Mouse (Mus musculus): ENCODE data around the gene Cage1. TPM values are rescaled to one million over a fixed set of nuclear protein-coding genes. Genes with fewer than 3 reads are reported as not detected.

Gene Cage1
- polyA plus RNA-seq, 1 experiment from 2014 or later, result 0.96 TPM

DNA sequence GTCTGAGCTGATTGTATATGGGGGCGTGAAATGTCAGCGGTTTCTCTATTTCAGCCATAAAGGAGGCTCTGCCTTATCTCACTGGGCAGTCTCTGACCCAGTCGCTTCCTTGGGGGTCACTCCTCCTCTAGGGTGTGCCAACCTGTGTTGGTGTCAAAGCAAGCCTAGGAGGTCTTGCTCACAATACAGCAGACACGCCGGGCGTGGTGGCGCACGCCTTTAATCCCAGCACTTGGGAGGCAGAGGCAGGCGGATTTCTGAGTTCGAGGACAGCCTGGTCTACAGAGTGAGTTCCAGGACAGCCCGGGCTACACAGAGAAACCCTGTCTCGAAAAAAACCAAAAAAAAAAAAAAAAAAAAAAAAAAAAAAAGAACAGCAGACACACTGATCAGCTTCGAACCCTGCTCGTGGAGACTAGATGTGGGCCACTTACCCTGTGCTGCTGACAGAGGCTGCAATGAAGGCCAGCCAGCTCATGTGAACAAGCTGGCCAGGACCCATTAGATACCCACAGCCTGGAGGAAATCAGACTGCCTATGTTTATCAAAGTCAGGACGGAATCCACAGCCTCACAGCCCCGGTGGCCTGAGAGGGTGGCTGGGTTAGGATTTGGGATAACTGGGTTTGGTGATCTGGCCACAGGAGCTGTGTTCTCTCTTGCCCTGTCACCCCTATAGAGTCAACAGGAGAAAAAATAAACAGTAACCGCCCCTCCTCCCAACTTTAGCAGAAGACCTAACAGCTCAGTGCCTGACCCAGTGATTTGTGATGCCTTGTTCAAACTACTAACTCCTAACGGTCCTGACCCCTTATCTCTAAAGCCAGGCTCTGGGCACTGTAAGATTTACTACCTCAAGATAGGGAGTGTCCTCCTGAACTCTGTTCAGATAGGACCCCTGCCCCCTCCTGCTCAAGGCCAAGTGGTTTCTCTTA lies 36.8 kb upstream of the Cage1 start:
- DNase-seq (ENCODE audit: low spot score) (no peak), ATAC-seq (ENCODE audit: insufficient number of reproducible peaks, low FRiP score, low TSS enrichment, low read depth) (no peak)
- Histone ChIP-seq H3K4me1 (ENCODE audit: control insufficient read depth, insufficient read depth, low read length) (no peaks in the 10 kb centered on the region), H3K4me3 (ENCODE audit: low read depth, low read length) (no peak overlapping the region), H3K27me3 (ENCODE audit: control insufficient read depth, insufficient read depth, low read length) (no peaks in the 10 kb centered on the region), H3K9me3 (ENCODE audit: control insufficient read depth, low read length) (no peaks in the 10 kb centered on the region), H3K27ac (replicated peaks; ENCODE audit: low read depth, low read length) (no peak overlapping the region), H3K36me3 (ENCODE audit: control insufficient read depth, insufficient read depth, low read length) (no peaks in the 10 kb centered on the region), H3K4me2 (ENCODE audit: low read depth, severe bottlenecking) (no peak overlapping the region), H3K9ac (ENCODE audit: low read length) (no peak overlapping the region)
- WGBS, result 68% methylated on average over 18 of the region's 18 CpGs

DNA sequence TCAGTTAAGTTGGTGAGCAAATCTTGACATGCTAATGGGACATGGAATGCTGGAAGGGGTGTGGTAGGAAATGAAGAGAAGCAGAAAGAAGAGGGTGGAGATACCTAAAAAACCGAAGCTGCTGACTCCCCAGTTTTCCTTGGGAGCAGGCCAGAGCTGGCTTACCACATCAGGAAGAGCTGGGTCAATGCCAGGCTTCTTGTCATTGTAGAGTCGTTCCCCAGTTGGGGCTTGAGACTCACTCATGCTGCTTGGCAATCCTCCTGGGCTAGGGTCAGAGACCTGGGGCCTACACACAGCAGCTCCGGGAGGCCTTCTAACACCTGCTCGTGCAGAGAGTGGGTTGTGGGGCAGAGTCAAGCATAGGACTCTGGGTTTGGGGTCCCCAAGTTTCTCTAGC lies 34.1 kb upstream of the Cage1 start:
- no peak overlapping the region for H3K27ac ChIP-seq (replicated peaks; ENCODE audit: low read depth, low read length)
- ATAC-seq (ENCODE audit: insufficient number of reproducible peaks, low FRiP score, low TSS enrichment, low read depth) (no peak), DNase-seq (ENCODE audit: low spot score) (no peak)
- H3K4me2 ChIP-seq (ENCODE audit: low read depth, severe bottlenecking), result no peak overlapping the region
- H3K4me3 ChIP-seq (ENCODE audit: low read depth, low read length), result no peak overlapping the region
- 88% methylated on average over 4 of the region's 4 CpGs for WGBS
- H3K4me1 ChIP-seq (ENCODE audit: control insufficient read depth, insufficient read depth, low read length), result no peaks in the 10 kb centered on the region
- H3K27me3 ChIP-seq (ENCODE audit: control insufficient read depth, insufficient read depth, low read length), result no peaks in the 10 kb centered on the region
- H3K36me3 ChIP-seq (ENCODE audit: control insufficient read depth, insufficient read depth, low read length), result no peaks in the 10 kb centered on the region
- no peak overlapping the region for H3K9ac ChIP-seq (ENCODE audit: low read length)
- no peaks in the 10 kb centered on the region for H3K9me3 ChIP-seq (ENCODE audit: control insufficient read depth, low read length)

DNA sequence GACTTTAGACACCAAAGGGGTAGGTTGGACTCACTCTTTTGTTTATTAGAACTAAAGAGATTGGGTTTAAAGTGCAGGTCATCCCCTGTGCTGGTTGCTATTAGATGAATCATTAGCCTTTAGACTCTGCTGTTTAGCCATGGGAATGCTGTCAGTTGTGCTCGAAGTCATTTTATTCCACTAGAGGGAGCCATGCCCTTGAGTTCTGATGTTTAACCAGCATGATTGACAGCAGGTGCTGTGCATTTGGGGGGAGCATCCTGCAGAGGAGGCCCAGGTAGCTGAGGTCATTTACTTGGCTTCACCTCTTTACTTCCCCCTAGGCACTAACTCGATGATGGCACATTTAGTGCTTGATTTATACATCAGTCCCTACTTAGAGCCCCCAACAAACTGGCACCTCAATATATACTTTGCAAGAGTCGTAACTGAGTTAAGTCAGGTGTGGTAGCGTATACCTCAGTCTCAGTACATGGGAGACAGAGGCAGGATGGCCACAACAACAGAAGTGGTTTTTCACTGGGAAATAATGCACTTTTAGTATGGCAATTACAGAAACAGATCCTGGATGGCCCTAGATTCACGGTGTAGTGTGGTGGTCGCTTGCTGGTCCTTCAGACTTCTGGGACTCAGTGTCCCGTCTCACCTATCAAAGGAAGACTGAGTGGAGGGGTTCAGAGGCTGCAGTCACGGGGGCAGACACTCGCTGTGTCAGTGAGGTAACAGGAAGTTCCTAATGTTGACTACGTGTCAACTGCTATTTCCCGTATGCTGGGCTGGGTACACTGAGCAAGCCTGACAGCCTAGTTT lies 28.2 kb upstream of the Cage1 start:
- Histone ChIP-seq H3K9me3 (ENCODE audit: control insufficient read depth, low read length) (no peaks in the 10 kb centered on the region), H3K9ac (ENCODE audit: low read length) (no peak overlapping the region), H3K4me2 (ENCODE audit: low read depth, severe bottlenecking) (no peak overlapping the region), H3K36me3 (ENCODE audit: control insufficient read depth, insufficient read depth, low read length) (0 out of 2 replicates have a peak, but pooled peaks cover 2% of the 10 kb centered on the region), H3K27ac (replicated peaks; ENCODE audit: low read depth, low read length) (no peak overlapping the region), H3K4me3 (ENCODE audit: low read depth, low read length) (no peak overlapping the region), H3K27me3 (ENCODE audit: control insufficient read depth, insufficient read depth, low read length) (no peaks in the 10 kb centered on the region), H3K4me1 (ENCODE audit: control insufficient read depth, insufficient read depth, low read length) (no peaks in the 10 kb centered on the region)
- ATAC-seq (ENCODE audit: insufficient number of reproducible peaks, low FRiP score, low TSS enrichment, low read depth) (no peak), DNase-seq (ENCODE audit: low spot score) (peak; percentile 61)
- 69% methylated on average over 11 of the region's 11 CpGs for WGBS

DNA sequence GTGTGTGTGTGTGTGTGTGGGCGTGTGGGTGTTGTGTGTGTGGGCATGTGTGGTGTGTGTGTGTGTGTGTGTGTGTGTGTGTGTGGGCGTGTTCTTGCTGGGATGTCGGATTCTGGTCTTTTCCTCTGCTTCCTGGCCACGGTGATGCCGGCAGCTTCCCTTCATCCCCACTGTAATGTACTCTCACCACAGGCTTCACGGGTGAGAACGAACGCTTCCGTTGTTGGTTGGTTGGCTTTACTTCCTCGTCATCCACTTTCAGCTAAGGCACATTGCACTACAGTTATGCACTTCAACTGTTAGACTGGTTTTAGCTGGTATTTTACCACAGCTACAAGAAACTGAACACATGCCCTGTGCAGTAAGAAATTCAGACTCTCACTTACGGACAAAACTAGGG lies 25.8 kb upstream of the Cage1 start:
- DNase-seq (ENCODE audit: low spot score), result no peak
- Histone ChIP-seq H3K4me1 (ENCODE audit: control insufficient read depth, insufficient read depth, low read length) (no peaks in the 10 kb centered on the region), H3K36me3 (ENCODE audit: control insufficient read depth, insufficient read depth, low read length) (0 out of 2 replicates have a peak, but pooled peaks cover 5% of the 10 kb centered on the region), H3K9ac (ENCODE audit: low read length) (no peak overlapping the region), H3K9me3 (ENCODE audit: control insufficient read depth, low read length) (no peaks in the 10 kb centered on the region), H3K27me3 (ENCODE audit: control insufficient read depth, insufficient read depth, low read length) (no peaks in the 10 kb centered on the region), H3K4me2 (ENCODE audit: low read depth, severe bottlenecking) (no peak overlapping the region), H3K4me3 (ENCODE audit: low read depth, low read length) (no peak overlapping the region), H3K27ac (replicated peaks; ENCODE audit: low read depth, low read length) (no peak overlapping the region)
- 95% methylated on average over 11 of the region's 11 CpGs for WGBS
- no peak for ATAC-seq (ENCODE audit: insufficient number of reproducible peaks, low FRiP score, low TSS enrichment, low read depth)

DNA sequence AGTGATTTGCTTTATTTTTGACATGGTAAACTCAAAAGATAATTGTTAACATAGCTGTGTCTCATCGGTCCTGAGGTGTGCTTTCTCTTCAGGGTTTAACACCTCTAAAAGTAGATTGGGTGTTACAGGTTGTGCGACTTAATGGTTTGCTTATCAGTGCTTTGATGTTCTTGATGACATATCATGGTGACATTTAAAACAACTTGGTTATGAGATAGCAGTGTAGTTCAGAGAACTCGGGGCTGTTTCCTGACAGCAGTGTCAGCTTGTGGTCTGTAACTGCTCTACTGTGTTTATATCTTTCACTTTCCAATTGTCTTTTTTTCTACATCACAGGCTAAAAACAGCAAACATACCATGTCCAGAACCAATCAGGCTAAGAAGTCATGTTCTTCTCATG lies 13.0 kb upstream of the Cage1 start:
- no peaks in the 10 kb centered on the region for H3K9me3 ChIP-seq (ENCODE audit: control insufficient read depth, low read length)
- H3K27me3 ChIP-seq (ENCODE audit: control insufficient read depth, insufficient read depth, low read length), result no peaks in the 10 kb centered on the region
- no peak overlapping the region for H3K9ac ChIP-seq (ENCODE audit: low read length)
- peaks cover 18% of the 10 kb centered on the region for H3K36me3 ChIP-seq (ENCODE audit: control insufficient read depth, insufficient read depth, low read length)
- no peak overlapping the region for H3K4me3 ChIP-seq (ENCODE audit: low read depth, low read length)
- ATAC-seq (ENCODE audit: insufficient number of reproducible peaks, low FRiP score, low TSS enrichment, low read depth), result no peak
- H3K4me1 ChIP-seq (ENCODE audit: control insufficient read depth, insufficient read depth, low read length), result no peaks in the 10 kb centered on the region
- H3K27ac ChIP-seq (replicated peaks; ENCODE audit: low read depth, low read length), result no peak overlapping the region
- WGBS, result 88% methylated on average over 3 of the region's 3 CpGs
- no peak for DNase-seq (ENCODE audit: low spot score)
- no peak overlapping the region for H3K4me2 ChIP-seq (ENCODE audit: low read depth, severe bottlenecking)

DNA sequence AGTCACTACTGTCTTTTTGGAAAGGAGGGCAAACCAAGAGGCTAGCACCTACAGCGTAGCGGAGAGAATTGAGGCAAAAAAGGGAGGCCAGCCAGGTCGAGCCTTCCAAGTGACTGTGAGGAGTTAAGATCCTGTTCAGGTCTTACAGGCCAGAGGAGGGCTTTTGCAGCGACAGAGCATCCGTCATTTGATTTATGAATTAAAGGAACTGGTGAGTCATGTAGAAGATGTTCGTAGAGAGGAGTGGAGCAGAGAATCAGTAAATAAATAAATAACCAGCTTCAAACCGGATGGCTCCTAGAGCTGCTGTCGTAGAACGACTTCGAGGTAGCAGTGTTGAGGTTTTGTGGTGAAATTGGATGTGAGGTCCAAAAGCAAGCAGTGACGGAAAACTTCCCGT lies 942 bp upstream of the Cage1 start:
- Histone ChIP-seq H3K9me3 (ENCODE audit: control insufficient read depth, low read length) (no peaks in the 10 kb centered on the region), H3K4me1 (ENCODE audit: control insufficient read depth, insufficient read depth, low read length) (no peaks in the 10 kb centered on the region), H3K4me2 (ENCODE audit: low read depth, severe bottlenecking) (peak overlapping the region; percentile 79), H3K36me3 (ENCODE audit: control insufficient read depth, insufficient read depth, low read length) (peaks cover 4% of the 10 kb centered on the region), H3K27ac (replicated peaks; ENCODE audit: low read depth, low read length) (no peak overlapping the region), H3K27me3 (ENCODE audit: control insufficient read depth, insufficient read depth, low read length) (no peaks in the 10 kb centered on the region), H3K4me3 (ENCODE audit: low read depth, low read length) (peak overlapping the region; percentile 66), H3K9ac (ENCODE audit: low read length) (peak overlapping the region; percentile 73)
- 46% methylated on average over 12 of the region's 12 CpGs for WGBS
- no peak for DNase-seq (ENCODE audit: low spot score)
- no peak for ATAC-seq (ENCODE audit: insufficient number of reproducible peaks, low FRiP score, low TSS enrichment, low read depth)

DNA sequence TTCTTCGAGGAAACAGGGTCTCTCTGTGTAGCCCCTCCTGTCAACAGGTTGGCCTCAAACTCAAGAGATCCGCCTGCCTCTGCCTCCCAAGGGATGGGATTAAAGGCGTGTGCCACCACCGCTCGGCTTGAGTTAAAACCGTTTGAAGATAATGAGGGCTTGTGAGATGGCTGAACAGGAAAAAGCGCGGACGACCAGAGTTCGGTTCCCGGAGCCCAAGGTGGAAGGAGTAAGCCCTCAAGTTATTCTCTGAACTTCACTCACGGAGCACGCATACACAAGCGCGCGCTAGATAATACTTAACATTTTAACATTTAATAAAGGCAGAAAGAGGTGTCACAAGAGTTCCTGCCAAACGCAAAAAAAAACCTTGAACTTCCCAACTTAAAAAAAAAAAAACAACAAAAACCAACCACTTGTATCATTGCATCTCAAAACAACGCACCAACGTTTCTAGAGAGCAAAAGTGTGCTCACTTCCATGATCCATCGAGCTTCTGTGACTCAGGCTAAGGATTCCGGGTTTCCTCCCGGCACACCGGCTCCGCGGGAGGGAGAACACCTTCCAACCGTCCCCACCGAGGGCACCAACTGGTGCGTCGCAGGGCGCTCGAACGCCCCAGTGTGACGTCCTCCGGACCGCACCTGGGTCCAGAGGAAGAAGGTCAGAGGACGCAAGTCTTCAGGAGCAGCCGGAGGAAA lies 376 bp downstream of the Cage1 start, which contains the start of gene Riok1:
TSS of gene Riok1 (plus strand) at position 653 of the 701 bp plus-strand sequence.
- peak within 1 kb of the TSS; percentile 73 for H3K9ac ChIP-seq (ENCODE audit: low read length)
- H3K4me1 ChIP-seq (ENCODE audit: control insufficient read depth, insufficient read depth, low read length), result no peaks in the 10 kb centered on the region
- H3K27ac ChIP-seq (replicated peaks; ENCODE audit: low read depth, low read length), result no peak within 1 kb of the TSS; the same call in 1 of the 2 replicates
- H3K4me2 ChIP-seq (ENCODE audit: low read depth, severe bottlenecking), result peak within 1 kb of the TSS; percentile 79
- DNase-seq (ENCODE audit: low spot score) (peak; percentile 27), ATAC-seq (ENCODE audit: insufficient number of reproducible peaks, low FRiP score, low TSS enrichment, low read depth) (no peak)
- H3K9me3 ChIP-seq (ENCODE audit: control insufficient read depth, low read length), result no peaks in the 10 kb centered on the region
- peaks cover 4% of the 10 kb centered on the region for H3K36me3 ChIP-seq (ENCODE audit: control insufficient read depth, insufficient read depth, low read length)
- no peaks in the 10 kb centered on the region for H3K27me3 ChIP-seq (ENCODE audit: control insufficient read depth, insufficient read depth, low read length)
- WGBS, result 11% methylated on average over 35 of the region's 37 CpGs
- H3K4me3 ChIP-seq (ENCODE audit: low read depth, low read length), result peak within 1 kb of the TSS; percentile 66

DNA sequence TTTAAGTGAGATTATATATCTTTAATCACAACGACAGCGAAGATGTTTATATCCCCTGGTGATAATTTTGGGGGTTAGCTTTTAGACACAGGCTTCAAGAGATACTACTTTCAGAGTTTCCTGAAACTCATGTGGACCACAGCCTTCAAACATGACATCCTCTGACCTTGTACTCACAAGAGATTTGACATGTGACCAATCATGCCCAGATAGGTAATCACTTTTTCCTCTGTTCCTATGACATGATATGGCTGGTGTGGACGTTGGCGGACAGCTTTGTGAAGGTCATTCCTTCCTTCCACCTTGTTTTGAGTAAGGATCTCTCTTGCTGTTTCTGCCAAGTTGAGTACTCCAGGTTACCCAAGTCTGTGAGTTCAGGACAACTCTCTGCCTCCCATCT lies 8.5 kb downstream of the Cage1 start:
- no peaks in the 10 kb centered on the region for H3K36me3 ChIP-seq (ENCODE audit: control insufficient read depth, insufficient read depth, low read length)
- no peaks in the 10 kb centered on the region for H3K4me1 ChIP-seq (ENCODE audit: control insufficient read depth, insufficient read depth, low read length)
- no peak overlapping the region for H3K4me2 ChIP-seq (ENCODE audit: low read depth, severe bottlenecking)
- H3K9ac ChIP-seq (ENCODE audit: low read length), result no peak overlapping the region
- H3K27me3 ChIP-seq (ENCODE audit: control insufficient read depth, insufficient read depth, low read length), result no peaks in the 10 kb centered on the region
- H3K27ac ChIP-seq (replicated peaks; ENCODE audit: low read depth, low read length), result no peak overlapping the region
- DNase-seq (ENCODE audit: low spot score) (no peak), ATAC-seq (ENCODE audit: insufficient number of reproducible peaks, low FRiP score, low TSS enrichment, low read depth) (no peak)
- no peaks in the 10 kb centered on the region for H3K9me3 ChIP-seq (ENCODE audit: control insufficient read depth, low read length)
- H3K4me3 ChIP-seq (ENCODE audit: low read depth, low read length), result no peak overlapping the region
- 84% methylated on average over 4 of the region's 4 CpGs for WGBS

Measured in limb, embryonic 11.5 days (tissue).